Mouse (Mus musculus): ENCODE results near the gene Lamtor5. TPM values are rescaled to one million over a fixed set of nuclear protein-coding genes. Genes with fewer than 3 reads are reported as not detected.

Gene Lamtor5
- polyA plus RNA-seq, 1 experiment from 2014 or later = 93.8 TPM

GRCm38 (mm10) chr3:107241389-107242094 is 37.1 kb upstream of the Lamtor5 start:
- Histone ChIP-seq H3K36me3 (replicated peaks) (no peaks in the 10 kb centered on the region), H3K27me3 (0 out of 2 replicates have a peak, but pooled peaks cover 13% of the 10 kb centered on the region), H3K4me2 (no peak overlapping the region), H3K9me3 (replicated peaks) (no peaks in the 10 kb centered on the region), H3K27ac (replicated peaks) (no peak overlapping the region), H3K9ac (no peak overlapping the region), H3K4me1 (replicated peaks) (no peaks in the 10 kb centered on the region), H3K4me3 (replicated peaks) (no peak overlapping the region)
- no peak for ATAC-seq (ENCODE audit: insufficient read depth)
- 43% methylated on average over 14 of the region's 14 CpGs for WGBS (ENCODE audit: insufficient replicate concordance)

GRCm38 (mm10) chr3:107246876-107247275 is 31.8 kb upstream of the Lamtor5 start:
- Histone ChIP-seq H3K36me3 (replicated peaks) (no peaks in the 10 kb centered on the region), H3K9me3 (replicated peaks) (no peaks in the 10 kb centered on the region), H3K4me3 (replicated peaks) (no peak overlapping the region), H3K4me1 (replicated peaks) (no peaks in the 10 kb centered on the region), H3K4me2 (no peak overlapping the region), H3K27me3 (0 out of 2 replicates have a peak, but pooled peaks cover 13% of the 10 kb centered on the region), H3K27ac (replicated peaks) (no peak overlapping the region), H3K9ac (no peak overlapping the region)
- WGBS (ENCODE audit: insufficient replicate concordance) = 60% methylated on average over 6 of the region's 6 CpGs
- ATAC-seq (ENCODE audit: insufficient read depth) = no peak

GRCm38 (mm10) chr3:107249042-107249441 is 29.6 kb upstream of the Lamtor5 start:
- WGBS (ENCODE audit: insufficient replicate concordance) = 42% methylated on average over 3 of the region's 3 CpGs

GRCm38 (mm10) chr3:107250320-107250719 is 28.3 kb upstream of the Lamtor5 start:
- Histone ChIP-seq H3K4me2 (no peak overlapping the region), H3K4me1 (replicated peaks) (no peaks in the 10 kb centered on the region), H3K4me3 (replicated peaks) (no peak overlapping the region), H3K9ac (no peak overlapping the region), H3K27me3 (no peaks in the 10 kb centered on the region), H3K9me3 (replicated peaks) (no peaks in the 10 kb centered on the region), H3K27ac (replicated peaks) (no peak overlapping the region), H3K36me3 (replicated peaks) (no peaks in the 10 kb centered on the region)
- ATAC-seq (ENCODE audit: insufficient read depth) = no peak
- 13% methylated on average over 2 of the region's 2 CpGs for WGBS (ENCODE audit: insufficient replicate concordance)

More at GRCm38 (mm10) chr3:107249042-107249441, 29.6 kb upstream of the Lamtor5 start:
- H3K4me2 ChIP-seq = no peak overlapping the region
- H3K27ac ChIP-seq (replicated peaks) = no peak overlapping the region
- H3K36me3 ChIP-seq (replicated peaks) = no peaks in the 10 kb centered on the region
- no peaks in the 10 kb centered on the region for H3K4me1 ChIP-seq (replicated peaks)
- no peak for ATAC-seq (ENCODE audit: insufficient read depth)
- no peaks in the 10 kb centered on the region for H3K9me3 ChIP-seq (replicated peaks)
- H3K9ac ChIP-seq = no peak overlapping the region
- no peak overlapping the region for H3K4me3 ChIP-seq (replicated peaks)
- H3K27me3 ChIP-seq = 0 out of 2 replicates have a peak, but pooled peaks cover 3% of the 10 kb centered on the region

- no peaks in the 10 kb centered on the region for H3K9me3 ChIP-seq (replicated peaks)
- H3K4me3 ChIP-seq (replicated peaks) = no peak overlapping the region
- WGBS (ENCODE audit: insufficient replicate concordance) = 11% methylated on average over 4 of the region's 4 CpGs
- H3K9ac ChIP-seq = no peak overlapping the region
- H3K27me3 ChIP-seq = no peaks in the 10 kb centered on the region
- no peak for ATAC-seq (ENCODE audit: insufficient read depth)
- no peaks in the 10 kb centered on the region for H3K4me1 ChIP-seq (replicated peaks)
- no peak overlapping the region for H3K4me2 ChIP-seq
- no peaks in the 10 kb centered on the region for H3K36me3 ChIP-seq (replicated peaks)
- no peak overlapping the region for H3K27ac ChIP-seq (replicated peaks)
Observed at GRCm38 (mm10) chr3:107252035-107252434, 26.6 kb upstream of the Lamtor5 start.

- WGBS (ENCODE audit: insufficient replicate concordance) = 60% methylated on average over 5 of the region's 5 CpGs
- no peaks in the 10 kb centered on the region for H3K36me3 ChIP-seq (replicated peaks)
- H3K27me3 ChIP-seq = no peaks in the 10 kb centered on the region
- H3K4me2 ChIP-seq = no peak overlapping the region
- no peaks in the 10 kb centered on the region for H3K9me3 ChIP-seq (replicated peaks)
- no peak overlapping the region for H3K9ac ChIP-seq
- H3K27ac ChIP-seq (replicated peaks) = no peak overlapping the region
- H3K4me3 ChIP-seq (replicated peaks) = no peak overlapping the region
- ATAC-seq (ENCODE audit: insufficient read depth) = no peak
- no peaks in the 10 kb centered on the region for H3K4me1 ChIP-seq (replicated peaks)
Observed at GRCm38 (mm10) chr3:107253925-107254324, 24.7 kb upstream of the Lamtor5 start.

- no peaks in the 10 kb centered on the region for H3K9me3 ChIP-seq (replicated peaks)
- H3K4me1 ChIP-seq (replicated peaks) = no peaks in the 10 kb centered on the region
- WGBS (ENCODE audit: insufficient replicate concordance) = 63% methylated on average over 3 of the region's 3 CpGs
- H3K4me3 ChIP-seq (replicated peaks) = no peak overlapping the region
- H3K4me2 ChIP-seq = no peak overlapping the region
- no peak for ATAC-seq (ENCODE audit: insufficient read depth)
- H3K27me3 ChIP-seq = no peaks in the 10 kb centered on the region
- no peak overlapping the region for H3K9ac ChIP-seq
- H3K36me3 ChIP-seq (replicated peaks) = no peaks in the 10 kb centered on the region
- H3K27ac ChIP-seq (replicated peaks) = no peak overlapping the region
Observed at GRCm38 (mm10) chr3:107255992-107256391, 22.7 kb upstream of the Lamtor5 start.

GRCm38 (mm10) chr3:107256724-107257123 is 21.9 kb upstream of the Lamtor5 start:
- Histone ChIP-seq H3K27me3 (no peaks in the 10 kb centered on the region), H3K4me2 (no peak overlapping the region), H3K4me1 (replicated peaks) (no peaks in the 10 kb centered on the region), H3K4me3 (replicated peaks) (no peak overlapping the region), H3K9ac (no peak overlapping the region), H3K27ac (replicated peaks) (no peak overlapping the region), H3K9me3 (replicated peaks) (no peaks in the 10 kb centered on the region), H3K36me3 (replicated peaks) (no peaks in the 10 kb centered on the region)
- 60% methylated on average over 7 of the region's 7 CpGs for WGBS (ENCODE audit: insufficient replicate concordance)
- no peak for ATAC-seq (ENCODE audit: insufficient read depth)

GRCm38 (mm10) chr3:107257924-107258323 is 20.7 kb upstream of the Lamtor5 start:
- Histone ChIP-seq H3K27me3 (no peaks in the 10 kb centered on the region), H3K9ac (no peak overlapping the region), H3K4me1 (replicated peaks) (no peaks in the 10 kb centered on the region), H3K27ac (replicated peaks) (no peak overlapping the region), H3K36me3 (replicated peaks) (no peaks in the 10 kb centered on the region), H3K4me3 (replicated peaks) (no peak overlapping the region), H3K4me2 (no peak overlapping the region), H3K9me3 (replicated peaks) (no peaks in the 10 kb centered on the region)
- ATAC-seq (ENCODE audit: insufficient read depth) = no peak
- WGBS (ENCODE audit: insufficient replicate concordance) = 34% methylated on average over 5 of the region's 5 CpGs

GRCm38 (mm10) chr3:107260956-107261850 is 17.5 kb upstream of the Lamtor5 start:
- 41% methylated on average over 8 of the region's 8 CpGs for WGBS (ENCODE audit: insufficient replicate concordance)
- no peak for ATAC-seq (ENCODE audit: insufficient read depth)

GRCm38 (mm10) chr3:107261851-107262165 is 16.9 kb upstream of the Lamtor5 start:
- Histone ChIP-seq H3K4me2 (no peak overlapping the region), H3K36me3 (replicated peaks) (no peaks in the 10 kb centered on the region), H3K9me3 (replicated peaks) (no peaks in the 10 kb centered on the region), H3K4me3 (replicated peaks) (no peak overlapping the region), H3K27ac (replicated peaks) (no peak overlapping the region), H3K27me3 (no peaks in the 10 kb centered on the region), H3K4me1 (replicated peaks) (no peaks in the 10 kb centered on the region), H3K9ac (no peak overlapping the region)
- 54% methylated on average over 7 of the region's 7 CpGs for WGBS (ENCODE audit: insufficient replicate concordance)
- no peak for ATAC-seq (ENCODE audit: insufficient read depth)

More at GRCm38 (mm10) chr3:107260956-107261850, 17.5 kb upstream of the Lamtor5 start:
- Histone ChIP-seq H3K27me3 (no peaks in the 10 kb centered on the region), H3K9ac (no peak overlapping the region), H3K4me2 (no peak overlapping the region), H3K4me3 (replicated peaks) (no peak overlapping the region), H3K9me3 (replicated peaks) (no peaks in the 10 kb centered on the region), H3K36me3 (replicated peaks) (no peaks in the 10 kb centered on the region), H3K27ac (replicated peaks) (no peak overlapping the region), H3K4me1 (replicated peaks) (no peaks in the 10 kb centered on the region)
